Mouse (Mus musculus) CH12.LX (cell line): Measurements from ENCODE around the gene Ube2j2.

Experiments
- BHLHE40 ChIP-seq: IDR thresholded peaks from 2 replicates; pipeline ENCODE4 v1.6.1; 2011; ENCODE audit warnings: mild to moderate bottlenecking, low read depth, low read length, improper control_type of control experiment
- CHD1 ChIP-seq: IDR thresholded peaks from 2 replicates; pipeline ENCODE4 v1.6.1; 2012; ENCODE audit warnings: low read depth, low read length, improper control_type of control experiment, inconsistent platforms
- CTCF ChIP-seq, 2 experiments: IDR thresholded peaks in 1 of 2; conservative IDR thresholded peaks in 1 of 2; 2 replicates each; pipeline ENCODE4 v1.5.1; 2011 to 2012; ENCODE audit warnings: low read depth in 2 of 2, low read length in 2 of 2, improper control_type of control experiment in 1 of 2, inconsistent platforms in 1 of 2, mild to moderate bottlenecking in 1 of 2, moderate library complexity in 1 of 2
- ELF1 ChIP-seq: IDR thresholded peaks from 2 replicates; pipeline ENCODE4 v1.6.1; 2014; ENCODE audit warnings: low read depth, mild to moderate bottlenecking, inconsistent platforms, low read length, improper control_type of control experiment
- ETS1 ChIP-seq: conservative IDR thresholded peaks from 2 replicates; pipeline ENCODE4 v1.6.1; 2012; ENCODE audit warnings: low read depth, mild to moderate bottlenecking, inconsistent platforms, low read length, improper control_type of control experiment, moderate library complexity
- KAT2A ChIP-seq: IDR thresholded peaks from 2 replicates; pipeline ENCODE4 v1.6.1; 2012; ENCODE audit warnings: low read length, improper control_type of control experiment, inconsistent platforms; ENCODE audit not compliant: insufficient replicate concordance
- MAX ChIP-seq: IDR thresholded peaks from 2 replicates; pipeline ENCODE4 v1.6.1; 2011; ENCODE audit warnings: low read length, improper control_type of control experiment
- NRF1 ChIP-seq: IDR thresholded peaks from 2 replicates; pipeline ENCODE4 v1.6.1; 2014; ENCODE audit warnings: low read depth, mild to moderate bottlenecking, inconsistent platforms, low read length, improper control_type of control experiment, moderate library complexity
- POLR2AphosphoS2 ChIP-seq: IDR thresholded peaks from 2 replicates; pipeline ENCODE4 v1.6.1; 2011; ENCODE audit warnings: low read depth, low read length, improper control_type of control experiment
- SMC3 ChIP-seq: IDR thresholded peaks from 2 replicates; pipeline ENCODE4 v1.6.1; 2011; ENCODE audit warnings: low read depth, low read length, improper control_type of control experiment
- UBTF ChIP-seq: IDR thresholded peaks from 2 replicates; pipeline ENCODE4 v1.6.1; 2012; ENCODE audit warnings: low read depth, mild to moderate bottlenecking, inconsistent platforms, low read length, improper control_type of control experiment, moderate library complexity
- USF1 ChIP-seq: IDR thresholded peaks from 2 replicates; pipeline ENCODE4 v1.6.1; 2014; ENCODE audit warnings: low read depth, mild to moderate bottlenecking, inconsistent platforms, low read length, improper control_type of control experiment
- ZKSCAN1 ChIP-seq: IDR thresholded peaks from 2 replicates; pipeline ENCODE4 v1.6.1; 2012; ENCODE audit warnings: low read depth, inconsistent platforms, low read length, improper control_type of control experiment, borderline replicate concordance

DNA sequence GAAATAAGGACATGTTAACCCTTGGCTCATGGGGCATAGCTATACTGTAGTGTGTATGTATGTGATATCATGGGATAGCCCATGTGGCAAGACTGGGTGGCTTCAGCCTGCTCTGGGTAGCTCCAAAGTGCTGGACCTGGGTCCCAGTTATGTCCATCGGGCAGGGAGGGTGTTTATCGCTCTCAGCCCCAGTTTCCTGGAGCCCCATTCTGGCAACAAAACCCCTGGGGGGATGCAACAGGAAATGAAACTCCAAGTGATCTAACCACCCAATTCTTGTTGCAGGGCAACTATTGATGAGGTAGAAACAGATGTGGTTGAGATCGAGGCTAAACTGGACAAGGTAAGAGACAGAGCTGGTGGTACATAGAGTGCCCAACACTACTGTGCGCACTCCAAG lies 47.8 kb upstream of the Ube2j2 start:
- TF ChIP-seq ELF1, result no peak
- TF ChIP-seq KAT2A, result no peak
- TF ChIP-seq USF1, result no peak
- TF ChIP-seq POLR2AphosphoS2, result no peak
- no peak for TF ChIP-seq ETS1
- TF ChIP-seq UBTF, result no peak
- no peak for TF ChIP-seq CHD1
- TF ChIP-seq CTCF (conservative IDR thresholded peaks at IDR 0.05 in 1 of 2, IDR thresholded peaks at IDR 0.05 in 1 of 2; ENCODE audit: low read depth in 2 of 2, low read length in 2 of 2), result no peak
- no peak for TF ChIP-seq BHLHE40
- TF ChIP-seq SMC3, result no peak
- no peak for TF ChIP-seq NRF1
- no peak for TF ChIP-seq ZKSCAN1
- no peak for TF ChIP-seq MAX
